Mouse (Mus musculus): ENCODE data around the gene Olfr270. TPM values are rescaled to one million over a fixed set of nuclear protein-coding genes. Genes with fewer than 3 reads are reported as not detected.

The Olfr270 gene
- total RNA-seq, 2 experiments from 2014 or later: not detected

Other genes starting within 250 kb of the Olfr270 start
- not detected for gene Olfr275, start 149.9 kb upstream of the Olfr270 start, total RNA-seq (2021)
- gene Olfr273, start 105.3 kb upstream of the Olfr270 start, total RNA-seq (2021): not detected
- gene Olfr272, start 45.4 kb upstream of the Olfr270 start, total RNA-seq (2021): not detected
- gene Nipsnap3a, start 24.7 kb downstream of the Olfr270 start, total RNA-seq (2021): not detected
- gene Nipsnap3b, start 47.3 kb downstream of the Olfr270 start, total RNA-seq (2021): 1 to 10 TPM; 4.0 to 4.1 TPM
- 10 to 100 TPM; 13.6 to 19.7 TPM for gene Abca1, start 195.3 kb downstream of the Olfr270 start, total RNA-seq (2021)